In the genomic region with DNA sequence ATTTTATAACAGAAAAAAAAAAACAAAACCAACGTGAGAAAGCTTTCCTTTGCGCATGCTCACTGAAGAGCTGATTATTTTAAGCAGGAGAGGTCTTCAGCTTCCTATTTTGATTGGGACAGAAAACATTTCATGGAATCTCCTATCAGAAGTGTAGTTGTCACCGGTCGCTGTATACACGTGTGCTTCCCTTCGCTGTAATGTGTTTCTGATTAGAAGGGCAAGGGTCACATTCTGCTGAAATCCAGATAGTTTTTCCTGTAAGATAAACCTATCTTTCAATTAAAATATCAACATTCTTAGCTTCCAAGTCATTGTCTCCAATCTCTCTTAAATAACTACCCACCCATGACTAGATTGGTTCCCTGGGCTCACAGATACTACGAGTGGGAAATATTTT, we compare ENCODE assay signal across 31 mouse cellular contexts. TPM values are rescaled to one million over a fixed set of nuclear protein-coding genes. Genes with fewer than 3 reads are reported as not detected.
DNase-seq lines count a peak whose midpoint lies in the region; ATAC-seq and TF ChIP-seq lines count a peak whose summit lies in the region.
"Had no signal": no experiment of that assay in that cellular context is flagged by ENCODE, and none has a peak within 500 bp of the region (broad histone marks: within the 10 kb centered on the region; RNA-seq: fewer than 3 reads in every experiment).

No protein-coding gene starts in this region.

- no peak for TF ChIP-seq EP300 in heart, adult 2 months (IDR thresholded peaks at IDR 0.05; ENCODE audit: insufficient read depth, low read depth, low read length)
- TF ChIP-seq EP300 in lung, postnatal 0 days (IDR thresholded peaks at IDR 0.05), result 0 out of 2 replicates have a peak, but pooled peaks have one; percentile 17

- peaks cover 2% of the 10 kb centered on the region for H3K4me1 ChIP-seq in heart, adult 2 months (ENCODE audit: control insufficient read depth, insufficient read depth, low read length)
- H3K4me1 ChIP-seq in heart, embryonic 15.5 days (replicated peaks), result no peaks in the 10 kb centered on the region
- H3K4me1 ChIP-seq in lung, postnatal 0 days (ENCODE audit: insufficient read depth, low read depth, low read length), result no peaks in the 10 kb centered on the region
- H3K4me1 ChIP-seq: forebrain, embryonic 13.5 days had no signal

- 15% methylated on average over 7 of the region's 7 CpGs for WGBS in heart, adult 2 months
- 22% methylated on average over 7 of the region's 7 CpGs for WGBS in heart, embryonic 15.5 days
- 41% methylated on average over 7 of the region's 7 CpGs for WGBS in lung, postnatal 0 days

- no peaks in the 10 kb centered on the region for H3K27me3 ChIP-seq in heart, adult 2 months (ENCODE audit: control insufficient read depth, insufficient read depth, low read length)
- H3K27me3 ChIP-seq in heart, embryonic 15.5 days, result no peaks in the 10 kb centered on the region
- H3K27me3 ChIP-seq in lung, postnatal 0 days (replicated peaks; ENCODE audit: insufficient read depth, low read length), result no peaks in the 10 kb centered on the region
- H3K27me3 ChIP-seq: forebrain, embryonic 13.5 days had no signal

- H3K36me3 ChIP-seq in heart, adult 2 months (ENCODE audit: control insufficient read depth, insufficient read depth, low read length), result peaks cover 5% of the 10 kb centered on the region; the same call in 1 of the 2 replicates
- H3K36me3 ChIP-seq in heart, embryonic 15.5 days, result no peaks in the 10 kb centered on the region
- no peaks in the 10 kb centered on the region for H3K36me3 ChIP-seq in lung, postnatal 0 days (ENCODE audit: insufficient read depth, low read length)
- H3K36me3 ChIP-seq: forebrain, embryonic 10.5 days had no signal

- DNase-seq in embryo, embryonic 10 days (ENCODE audit: low spot score), result peak; percentile 37
- no peak for DNase-seq in embryo, embryonic 9.5 days (ENCODE audit: extremely low spot score)
- DNase-seq in heart, adult 2 months, result no peak
- no peak for DNase-seq in heart, postnatal 36 days
- no peak for DNase-seq in heart, postnatal 14 days
- no peak for DNase-seq in lung, postnatal 0 days (ENCODE audit: low spot score)
- no peak for DNase-seq in lung, postnatal 25 days (ENCODE audit: low spot score)
- DNase-seq: adrenal gland, adult 8-10 months; adrenal gland, postnatal 25 days; cerebellum, adult 11-12 months; cerebellum, adult 9-10 months; cerebellum, postnatal 14 days; gastrocnemius, postnatal 10 days; gastrocnemius, postnatal 36 days; heart, postnatal 4 days; kidney, adult 18-20 months had no signal

- H3K9me3 ChIP-seq in heart, embryonic 15.5 days (replicated peaks), result no peaks in the 10 kb centered on the region
- no peaks in the 10 kb centered on the region for H3K9me3 ChIP-seq in lung, postnatal 0 days (ENCODE audit: low read length)
- H3K9me3 ChIP-seq: forebrain, embryonic 10.5 days; forebrain, embryonic 13.5 days had no signal

- H3K4me3 ChIP-seq in heart, adult 2 months, result no peak overlapping the region
- no peak overlapping the region for H3K4me3 ChIP-seq in heart, embryonic 15.5 days
- no peak overlapping the region for H3K4me3 ChIP-seq in lung, postnatal 0 days (ENCODE audit: low read depth, low read length)
- H3K4me3 ChIP-seq: forebrain, embryonic 10.5 days; forebrain, embryonic 13.5 days had no signal

- H3K4me2 ChIP-seq in heart, embryonic 15.5 days, result no peak overlapping the region
- H3K4me2 ChIP-seq in lung, postnatal 0 days (replicated peaks; ENCODE audit: low read depth, low read length), result no peak overlapping the region
- H3K4me2 ChIP-seq: forebrain, embryonic 13.5 days; hindbrain, embryonic 14.5 days had no signal

- peak overlapping the region; percentile 68 for H3K27ac ChIP-seq in heart, adult 2 months
- 0 out of 2 replicates have a peak overlapping the region, but pooled peaks have one; percentile 2 for H3K27ac ChIP-seq in heart, embryonic 15.5 days
- no peak overlapping the region for H3K27ac ChIP-seq in lung, postnatal 0 days (ENCODE audit: low read length)
- H3K27ac ChIP-seq: forebrain, embryonic 10.5 days; forebrain, embryonic 13.5 days; hindbrain, embryonic 14.5 days; hindbrain, postnatal 0 days had no signal

- no peak for TF ChIP-seq POLR2A in heart, adult 2 months (IDR thresholded peaks at IDR 0.05; ENCODE audit: insufficient read depth, low read depth, low read length)

- ATAC-seq in heart, embryonic 15.5 days (replicated peaks; ENCODE audit: insufficient number of reproducible peaks, insufficient read depth, low FRiP score, low read depth), result no peak; the same call in 1 of the 2 replicates
- ATAC-seq in lung, postnatal 0 days, result no peak
- ATAC-seq: activated CD4-positive, CD25-positive, alpha-beta regulatory T cell, adult 4 months; forebrain, embryonic 13.5 days; forebrain, embryonic 16.5 days; hindbrain, postnatal 0 days; inflammation-experienced regulatory T-cells, adult 6 months; intestine, embryonic 16.5 days had no signal

- no peak overlapping the region for H3K9ac ChIP-seq in heart, adult 2 months (ENCODE audit: low read depth, low read length)
- H3K9ac ChIP-seq in heart, embryonic 15.5 days, result no peak overlapping the region
- no peak overlapping the region for H3K9ac ChIP-seq in lung, postnatal 0 days (replicated peaks; ENCODE audit: low read depth)
- H3K9ac ChIP-seq: forebrain, embryonic 13.5 days; hindbrain, embryonic 14.5 days had no signal

- no peaks in the 10 kb centered on the region for H3K79me2 ChIP-seq in heart, adult 2 months (replicated peaks; ENCODE audit: control insufficient read depth, insufficient read depth, low read length)

- no peak for TF ChIP-seq CTCF in heart, adult 2 months (IDR thresholded peaks at IDR 0.05)
- no peak for TF ChIP-seq CTCF in lung, postnatal 0 days (IDR thresholded peaks at IDR 0.05)

- intact Hi-C loops in heart, adult 2 months (cut with DNase I), result no loop called here
- intact Hi-C loops in heart, postnatal 36 days (cut with DNase I), result no loop called here
- intact Hi-C loops in heart, postnatal 14 days (cut with DNase I), result loop anchor here (5.0 kb wide), 1 partner anchor 138 kb away; no protein-coding TSS in a partner anchor

RNA-seq across cellular contexts. Expression of a gene that starts 16.2 kb away (rescaled TPM):
- total RNA-seq in heart, adult 2 months (2021), result 1,000 to 10,000 TPM; 1,665 to 1,999 TPM
- 341 and 831 TPM in 2 replicates for polyA plus RNA-seq in heart, adult 2 months (2012; rRNA removed)
- total RNA-seq in heart, postnatal 36 days (2021), result 1,000 to 10,000 TPM; 1,925 to 2,084 TPM
- 125 and 164 TPM in 2 replicates for polyA plus RNA-seq in heart, embryonic 15.5 days (2015; fragmentation: Nextera tagmentation; extraction: Ambion mirVana)
- 1,000 to 10,000 TPM; 1,593 to 1,754 TPM for total RNA-seq in heart, postnatal 14 days (2021)
- 448 and 458 TPM in 2 replicates for polyA plus RNA-seq in lung, postnatal 0 days (2015; fragmentation: Nextera tagmentation; extraction: Ambion mirVana)
- total RNA-seq: granulocyte monocyte progenitor cell, adult 5-6 weeks had no signal

RNA-seq across cellular contexts. Expression of a gene that starts 57.6 kb away (rescaled TPM):
- total RNA-seq in heart, adult 2 months (2021), result under 1 TPM; 0.70 to 0.76 TPM
- polyA plus RNA-seq in heart, adult 2 months (2012; rRNA removed), result 0.08 and 0.12 TPM in 2 replicates
- total RNA-seq in heart, postnatal 36 days (2021), result under 1 TPM; 0.58 to 0.95 TPM
- 0.16 TPM in 1 of 2 replicates, not detected in the other for polyA plus RNA-seq in heart, embryonic 15.5 days (2015; fragmentation: Nextera tagmentation; extraction: Ambion mirVana)
- under 1 TPM; 0.26 to 0.59 TPM for total RNA-seq in heart, postnatal 14 days (2021)
- 0.10 and 0.19 TPM in 2 replicates for polyA plus RNA-seq in lung, postnatal 0 days (2015; fragmentation: Nextera tagmentation; extraction: Ambion mirVana)
- total RNA-seq: adrenal gland, adult 8-10 months; adrenal gland, postnatal 25 days; ES-E14; gastrocnemius, adult 18-20 months; gastrocnemius, postnatal 36 days; granulocyte monocyte progenitor cell, adult 5-6 weeks; heart, postnatal 4 days; hindbrain, postnatal 0 days had no signal
- polyA plus RNA-seq: activated CD4-positive, CD25-positive, alpha-beta regulatory T cell, adult 4 months; brain, embryonic 14.5 days; embryonic facial prominence, embryonic 14.5 days; forebrain, embryonic 10.5 days; forebrain, embryonic 13.5 days; forebrain, embryonic 16.5 days; hindbrain, embryonic 14.5 days; hindbrain, postnatal 0 days; inflammation-experienced regulatory T-cells, adult 6 months; intestine, embryonic 16.5 days; kidney, embryonic 14.5 days had no signal
